Comparison of ENCODE assay signal across 16 mouse cellular contexts in genomic region chr7:64561711-64562498, GRCm38 (mm10).
DNase-seq lines count a peak whose midpoint lies in the region; ATAC-seq and TF ChIP-seq lines count a peak whose summit lies in the region.
"Had no signal": no experiment of that assay in that cellular context is flagged by ENCODE, and none has a peak within 500 bp of the region (broad histone marks: within the 10 kb centered on the region; RNA-seq: fewer than 3 reads in every experiment).

No protein-coding gene starts in this region.

- H3K4me2 ChIP-seq in hindbrain, embryonic 11.5 days (replicated peaks; ENCODE audit: low read depth, low read length), result no peak overlapping the region
- H3K4me2 ChIP-seq in liver, embryonic 11.5 days, result no peak overlapping the region
- H3K4me2 ChIP-seq: forebrain, embryonic 13.5 days had no signal

- H3K9ac ChIP-seq in hindbrain, embryonic 11.5 days (ENCODE audit: low read depth, low read length), result no peak overlapping the region
- no peak overlapping the region for H3K9ac ChIP-seq in liver, adult 2 months (ENCODE audit: low read depth, low read length)
- no peak overlapping the region for H3K9ac ChIP-seq in liver, embryonic 11.5 days (ENCODE audit: low read depth, low read length)
- H3K9ac ChIP-seq: forebrain, embryonic 13.5 days; liver, embryonic 14.5 days had no signal

- H3K36me3 ChIP-seq in hindbrain, embryonic 10.5 days, result peaks cover 10% of the 10 kb centered on the region
- H3K36me3 ChIP-seq in hindbrain, embryonic 11.5 days (ENCODE audit: control insufficient read depth, insufficient read depth, low read length), result no peaks in the 10 kb centered on the region
- H3K36me3 ChIP-seq in liver, adult 2 months (ENCODE audit: control insufficient read depth, insufficient read depth, low read length), result no peaks in the 10 kb centered on the region
- no peaks in the 10 kb centered on the region for H3K36me3 ChIP-seq in liver, embryonic 11.5 days (ENCODE audit: control insufficient read depth, insufficient read depth, low read length)
- H3K36me3 ChIP-seq: G1E had no signal

- TF ChIP-seq POLR2A in liver, adult 2 months (IDR thresholded peaks at IDR 0.05; ENCODE audit: extremely low read depth, insufficient read depth, low read length), result no peak
- TF ChIP-seq POLR2A in brain, embryonic 14.5 days (IDR thresholded peaks at IDR 0.05; ENCODE audit: borderline replicate concordance, extremely low read depth, insufficient read depth, insufficient read length, poor library complexity, severe bottlenecking), result no peak

- TF ChIP-seq CTCF in liver, adult 2 months (IDR thresholded peaks at IDR 0.05; ENCODE audit: low read depth, low read length), result no peak
- TF ChIP-seq CTCF in brain, embryonic 14.5 days (IDR thresholded peaks at IDR 0.05; ENCODE audit: borderline replicate concordance, extremely low read depth, insufficient read depth, insufficient read length), result no peak

- no peak for DNase-seq in hindbrain, embryonic 10.5 days (ENCODE audit: low spot score)
- no peak for DNase-seq in hindbrain, embryonic 11.5 days (ENCODE audit: low spot score)
- DNase-seq in liver, adult 2 months (ENCODE audit: extremely low read depth, low read depth, low spot score), result peak; percentile 76
- no peak for DNase-seq in liver, embryonic 11.5 days (ENCODE audit: low spot score)
- peak; percentile 17 for DNase-seq in brain, embryonic 14.5 days (ENCODE audit: low read depth)
- peak; percentile 19 to 45 for DNase-seq in kidney, postnatal 25 days
- DNase-seq in heart, postnatal 10 days, result no peak
- DNase-seq: cerebellum, adult 9-10 months; gastrocnemius, postnatal 10 days; heart, postnatal 36 days; lung, postnatal 14 days; thymus, postnatal 36 days had no signal

- no peaks in the 10 kb centered on the region for H3K9me3 ChIP-seq in hindbrain, embryonic 10.5 days
- H3K9me3 ChIP-seq in hindbrain, embryonic 11.5 days (ENCODE audit: control insufficient read depth, low read length), result no peaks in the 10 kb centered on the region
- H3K9me3 ChIP-seq in liver, embryonic 11.5 days (ENCODE audit: control insufficient read depth, low read length), result no peaks in the 10 kb centered on the region
- H3K9me3 ChIP-seq: forebrain, embryonic 13.5 days had no signal

- no peaks in the 10 kb centered on the region for H3K27me3 ChIP-seq in hindbrain, embryonic 10.5 days (ENCODE audit: insufficient read depth, poor library complexity, severe bottlenecking)
- H3K27me3 ChIP-seq in hindbrain, embryonic 11.5 days (ENCODE audit: control insufficient read depth, insufficient read depth, low read length), result no peaks in the 10 kb centered on the region
- no peaks in the 10 kb centered on the region for H3K27me3 ChIP-seq in liver, adult 2 months (ENCODE audit: control insufficient read depth, insufficient read depth, low read length)
- no peaks in the 10 kb centered on the region for H3K27me3 ChIP-seq in liver, embryonic 11.5 days (replicated peaks; ENCODE audit: control insufficient read depth, insufficient read depth, low read length)
- H3K27me3 ChIP-seq: forebrain, embryonic 13.5 days had no signal

- H3K27ac ChIP-seq in hindbrain, embryonic 10.5 days, result peak overlapping the region; percentile 53
- H3K27ac ChIP-seq in hindbrain, embryonic 11.5 days (ENCODE audit: low read depth, low read length), result no peak overlapping the region
- no peak overlapping the region for H3K27ac ChIP-seq in liver, adult 2 months (replicated peaks; ENCODE audit: insufficient read depth, low read depth, low read length)
- no peak overlapping the region for H3K27ac ChIP-seq in liver, embryonic 11.5 days (ENCODE audit: low read depth, low read length)
- H3K27ac ChIP-seq: forebrain, embryonic 13.5 days; liver, embryonic 14.5 days had no signal

- intact Hi-C loops in heart, postnatal 10 days (cut with DNase I), result no loop called here

- ATAC-seq in hindbrain, embryonic 11.5 days (ENCODE audit: low FRiP score), result no peak
- ATAC-seq in liver, embryonic 11.5 days (replicated peaks; ENCODE audit: low FRiP score), result no peak
- ATAC-seq: forebrain, embryonic 13.5 days; intestine, embryonic 16.5 days had no signal

- no peak overlapping the region for H3K4me3 ChIP-seq in hindbrain, embryonic 10.5 days
- H3K4me3 ChIP-seq in hindbrain, embryonic 11.5 days (ENCODE audit: low read depth, low read length), result no peak overlapping the region
- H3K4me3 ChIP-seq in liver, adult 2 months (ENCODE audit: insufficient read depth, low read depth, low read length), result no peak overlapping the region
- H3K4me3 ChIP-seq in liver, embryonic 11.5 days (ENCODE audit: low read depth, low read length), result no peak overlapping the region
- H3K4me3 ChIP-seq: forebrain, embryonic 13.5 days had no signal

- H3K79me2 ChIP-seq in liver, adult 2 months (ENCODE audit: control insufficient read depth, insufficient read depth, low read length), result no peaks in the 10 kb centered on the region

- WGBS in hindbrain, embryonic 10.5 days, result 62% methylated on average over 9 of the region's 9 CpGs
- 62% methylated on average over 9 of the region's 9 CpGs for WGBS in hindbrain, embryonic 11.5 days
- WGBS in liver, adult 2 months, result 69% methylated on average over 9 of the region's 9 CpGs
- 67% methylated on average over 9 of the region's 9 CpGs for WGBS in liver, embryonic 11.5 days

- H3K4me1 ChIP-seq in hindbrain, embryonic 10.5 days (replicated peaks), result peaks cover 47% of the 10 kb centered on the region
- no peaks in the 10 kb centered on the region for H3K4me1 ChIP-seq in hindbrain, embryonic 11.5 days (replicated peaks; ENCODE audit: control insufficient read depth, insufficient read depth, low read length)
- H3K4me1 ChIP-seq in liver, adult 2 months (ENCODE audit: control insufficient read depth, insufficient read depth, low read length), result no peaks in the 10 kb centered on the region
- H3K4me1 ChIP-seq in liver, embryonic 11.5 days (replicated peaks; ENCODE audit: control insufficient read depth, insufficient read depth, low read length), result no peaks in the 10 kb centered on the region

Comparison
In these comparisons a context has a peak if more than half of its experiments do, and no peak if none do; other contexts are left out.
1. DNase-seq: peak in liver, adult 2 months (single experiment), brain, embryonic 14.5 days (single experiment) and kidney, postnatal 25 days (2 of 2); none in hindbrain, embryonic 10.5 days (single experiment), hindbrain, embryonic 11.5 days (single experiment), liver, embryonic 11.5 days (single experiment) and heart, postnatal 10 days (0 of 2).